Comparison of ENCODE assay signal across 1 mouse cellular context in the genomic region with DNA sequence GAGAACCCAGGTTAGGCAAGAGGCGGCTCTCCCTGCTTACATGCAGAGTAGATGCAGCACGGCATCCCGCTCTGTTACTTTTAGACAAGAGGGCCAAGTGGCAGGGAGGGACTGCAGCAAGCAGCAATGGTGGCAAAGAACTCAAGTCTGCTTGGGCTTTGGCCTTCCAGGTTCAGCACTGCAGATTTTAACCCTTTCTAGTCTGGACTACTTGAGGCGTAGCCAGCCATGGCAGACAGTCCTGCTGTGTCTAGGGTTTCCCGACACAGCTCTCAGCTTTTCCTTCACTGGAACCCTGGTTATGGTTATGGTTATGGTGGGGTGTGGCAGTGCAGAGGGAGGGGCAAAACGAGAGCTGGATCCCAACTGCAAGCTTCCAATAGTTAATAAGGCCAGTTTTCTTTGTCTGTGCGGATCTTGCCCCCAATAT.
TF ChIP-seq lines count a peak whose summit lies in the region.

No protein-coding gene starts in this region.

TF ChIP-seq in myocyte, 11 proteins besides CTCF, POLR2A, EP300 and RAD21 (continued from another document):
- TF ChIP-seq TCF12 (IDR thresholded peaks at IDR 0.05; ENCODE audit: insufficient read depth, poor library complexity, severe bottlenecking) (no peak), E2F4 (IDR thresholded peaks at IDR 0.05; ENCODE audit: insufficient read depth) (no peak)
TF ChIP-seq in myocyte: peak in this region for 0.
